Mouse (Mus musculus) small intestine, adult 2 months (tissue): ENCODE measurements around the gene Hrh2.

Experiments
- CTCF ChIP-seq: fragments of 200-500 bp; IDR thresholded peaks from 2 replicates; pipeline ENCODE4 v1.5.1; 2012; ENCODE audit warnings: low read depth, mild to moderate bottlenecking, control low read depth, inconsistent platforms, low read length, moderate library complexity, mixed read lengths; ENCODE audit not compliant: insufficient replicate concordance, insufficient read length; ENCODE audit errors: extremely low read depth
- POLR2A ChIP-seq: fragments of 200-500 bp; IDR thresholded peaks from 2 replicates; pipeline ENCODE4 v1.6.1; 2012; ENCODE audit warnings: low read depth, mild to moderate bottlenecking, control low read depth, inconsistent platforms, low read length, moderate library complexity

DNA sequence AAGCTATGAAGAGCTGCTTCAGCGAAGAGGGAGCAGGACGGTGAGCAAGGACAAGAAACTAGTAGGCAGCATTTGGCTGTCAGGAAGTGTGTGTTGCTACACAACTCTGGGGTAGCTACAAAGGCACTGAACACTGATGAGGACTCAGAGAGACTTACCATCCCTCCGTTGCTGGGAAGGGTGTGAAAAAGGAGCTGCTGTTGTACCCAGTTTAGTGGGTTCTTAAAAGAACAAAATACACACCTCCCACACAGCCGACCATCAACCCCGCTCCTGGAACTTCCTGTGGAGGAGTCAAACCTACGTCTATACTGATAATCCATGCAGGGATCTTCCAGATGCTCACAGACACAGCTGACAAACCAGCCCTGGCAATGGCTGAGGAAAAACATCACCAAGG is 85.5 kb downstream of the Hrh2 start:
- TF ChIP-seq CTCF: no peak
- no peak for TF ChIP-seq POLR2A
